Mouse (Mus musculus): ENCODE results near the gene Gm28035. TPM values are rescaled to one million over a fixed set of nuclear protein-coding genes. Genes with fewer than 3 reads are reported as not detected.

Gene Gm28035
- polyA plus RNA-seq, 1 experiment from 2014 or later: 0.05 TPM

- H3K9me3 ChIP-seq (ENCODE audit: control insufficient read depth, low read length): no peaks in the 10 kb centered on the region
- no peak overlapping the region for H3K9ac ChIP-seq (ENCODE audit: low read length)
- WGBS: 71% methylated on average over 6 of the region's 6 CpGs
- H3K4me1 ChIP-seq (replicated peaks; ENCODE audit: control insufficient read depth, insufficient read depth): no peaks in the 10 kb centered on the region
- no peak for DNase-seq (ENCODE audit: low spot score)
- no peak overlapping the region for H3K4me2 ChIP-seq (replicated peaks; ENCODE audit: low read depth)
- no peak overlapping the region for H3K4me3 ChIP-seq (ENCODE audit: low read depth, low read length)
- H3K36me3 ChIP-seq (ENCODE audit: control insufficient read depth, insufficient read depth, low read length): no peaks in the 10 kb centered on the region
- H3K27ac ChIP-seq (replicated peaks): no peak overlapping the region
- no peak for ATAC-seq (ENCODE audit: low FRiP score, low TSS enrichment)
- no peaks in the 10 kb centered on the region for H3K27me3 ChIP-seq (ENCODE audit: control insufficient read depth, insufficient read depth, low read length)
- TF ChIP-seq EP300 (optimal IDR thresholded peaks at IDR 0.05) (no peak), CTCF (IDR thresholded peaks at IDR 0.05; ENCODE audit: low read depth) (no peak)
These were observed 28.8 kb upstream of the Gm28035 start for GRCm38 (mm10) chr2:30211408-30212168.

- Histone ChIP-seq H3K4me1 (replicated peaks; ENCODE audit: control insufficient read depth, insufficient read depth) (no peaks in the 10 kb centered on the region), H3K27me3 (ENCODE audit: control insufficient read depth, insufficient read depth, low read length) (no peaks in the 10 kb centered on the region), H3K9me3 (ENCODE audit: control insufficient read depth, low read length) (no peaks in the 10 kb centered on the region), H3K9ac (ENCODE audit: low read length) (no peak overlapping the region), H3K4me2 (replicated peaks; ENCODE audit: low read depth) (no peak overlapping the region), H3K4me3 (ENCODE audit: low read depth, low read length) (no peak overlapping the region), H3K27ac (replicated peaks) (no peak overlapping the region), H3K36me3 (ENCODE audit: control insufficient read depth, insufficient read depth, low read length) (no peaks in the 10 kb centered on the region)
- ATAC-seq (ENCODE audit: low FRiP score, low TSS enrichment) (no peak), DNase-seq (ENCODE audit: low spot score) (no peak)
- WGBS: 73% methylated on average over 4 of the region's 4 CpGs
- TF ChIP-seq CTCF (IDR thresholded peaks at IDR 0.05; ENCODE audit: low read depth) (no peak), EP300 (optimal IDR thresholded peaks at IDR 0.05) (no peak)
These were observed 28.2 kb upstream of the Gm28035 start for GRCm38 (mm10) chr2:30212169-30212545.

GRCm38 (mm10) chr2:30212951-30213350 lies 27.4 kb upstream of the Gm28035 start:
- Histone ChIP-seq H3K27me3 (ENCODE audit: control insufficient read depth, insufficient read depth, low read length) (no peaks in the 10 kb centered on the region), H3K4me2 (replicated peaks; ENCODE audit: low read depth) (no peak overlapping the region), H3K9ac (ENCODE audit: low read length) (no peak overlapping the region), H3K9me3 (ENCODE audit: control insufficient read depth, low read length) (no peaks in the 10 kb centered on the region), H3K27ac (replicated peaks) (no peak overlapping the region), H3K36me3 (ENCODE audit: control insufficient read depth, insufficient read depth, low read length) (no peaks in the 10 kb centered on the region), H3K4me1 (replicated peaks; ENCODE audit: control insufficient read depth, insufficient read depth) (no peaks in the 10 kb centered on the region), H3K4me3 (ENCODE audit: low read depth, low read length) (no peak overlapping the region)
- TF ChIP-seq CTCF (IDR thresholded peaks at IDR 0.05; ENCODE audit: low read depth): no peak
- no peak for TF ChIP-seq EP300 (optimal IDR thresholded peaks at IDR 0.05)
- WGBS: 60% methylated on average over 1 of the region's 1 CpGs
- DNase-seq (ENCODE audit: low spot score) (no peak), ATAC-seq (ENCODE audit: low FRiP score, low TSS enrichment) (no peak)

- ATAC-seq (ENCODE audit: low FRiP score, low TSS enrichment): no peak
- Histone ChIP-seq H3K27ac (replicated peaks) (no peak overlapping the region), H3K4me3 (ENCODE audit: low read depth, low read length) (no peak overlapping the region), H3K36me3 (ENCODE audit: control insufficient read depth, insufficient read depth, low read length) (no peaks in the 10 kb centered on the region), H3K9ac (ENCODE audit: low read length) (no peak overlapping the region), H3K27me3 (ENCODE audit: control insufficient read depth, insufficient read depth, low read length) (no peaks in the 10 kb centered on the region), H3K4me1 (replicated peaks; ENCODE audit: control insufficient read depth, insufficient read depth) (no peaks in the 10 kb centered on the region), H3K9me3 (ENCODE audit: control insufficient read depth, low read length) (no peaks in the 10 kb centered on the region), H3K4me2 (replicated peaks; ENCODE audit: low read depth) (no peak overlapping the region)
- TF ChIP-seq EP300 (optimal IDR thresholded peaks at IDR 0.05): no peak
- no peak for TF ChIP-seq CTCF (IDR thresholded peaks at IDR 0.05; ENCODE audit: low read depth)
- 73% methylated on average over 3 of the region's 3 CpGs for WGBS
- no peak for DNase-seq (ENCODE audit: low spot score)
These were observed 25.6 kb upstream of the Gm28035 start for GRCm38 (mm10) chr2:30214745-30215144.

GRCm38 (mm10) chr2:30215493-30215892 lies 24.9 kb upstream of the Gm28035 start:
- Histone ChIP-seq H3K4me2 (replicated peaks; ENCODE audit: low read depth) (no peak overlapping the region), H3K4me3 (ENCODE audit: low read depth, low read length) (no peak overlapping the region), H3K4me1 (replicated peaks; ENCODE audit: control insufficient read depth, insufficient read depth) (no peaks in the 10 kb centered on the region), H3K27ac (replicated peaks) (no peak overlapping the region), H3K9ac (ENCODE audit: low read length) (no peak overlapping the region), H3K36me3 (ENCODE audit: control insufficient read depth, insufficient read depth, low read length) (no peaks in the 10 kb centered on the region), H3K9me3 (ENCODE audit: control insufficient read depth, low read length) (no peaks in the 10 kb centered on the region), H3K27me3 (ENCODE audit: control insufficient read depth, insufficient read depth, low read length) (no peaks in the 10 kb centered on the region)
- WGBS: 62% methylated on average over 6 of the region's 6 CpGs
- DNase-seq (ENCODE audit: low spot score) (no peak), ATAC-seq (ENCODE audit: low FRiP score, low TSS enrichment) (no peak)
- TF ChIP-seq EP300 (optimal IDR thresholded peaks at IDR 0.05): no peak
- no peak for TF ChIP-seq CTCF (IDR thresholded peaks at IDR 0.05; ENCODE audit: low read depth)

- H3K4me2 ChIP-seq (replicated peaks; ENCODE audit: low read depth): no peak overlapping the region
- TF ChIP-seq CTCF (IDR thresholded peaks at IDR 0.05; ENCODE audit: low read depth) (no peak), EP300 (optimal IDR thresholded peaks at IDR 0.05) (no peak)
- H3K4me3 ChIP-seq (ENCODE audit: low read depth, low read length): no peak overlapping the region
- no peak overlapping the region for H3K9ac ChIP-seq (ENCODE audit: low read length)
- WGBS: 90% methylated on average over 5 of the region's 5 CpGs
- ATAC-seq (ENCODE audit: low FRiP score, low TSS enrichment) (no peak), DNase-seq (ENCODE audit: low spot score) (no peak)
- no peaks in the 10 kb centered on the region for H3K27me3 ChIP-seq (ENCODE audit: control insufficient read depth, insufficient read depth, low read length)
- H3K36me3 ChIP-seq (ENCODE audit: control insufficient read depth, insufficient read depth, low read length): no peaks in the 10 kb centered on the region
- H3K27ac ChIP-seq (replicated peaks): no peak overlapping the region
- no peaks in the 10 kb centered on the region for H3K9me3 ChIP-seq (ENCODE audit: control insufficient read depth, low read length)
- no peaks in the 10 kb centered on the region for H3K4me1 ChIP-seq (replicated peaks; ENCODE audit: control insufficient read depth, insufficient read depth)
These were observed 24.1 kb upstream of the Gm28035 start for GRCm38 (mm10) chr2:30216293-30216692.
